Mouse (Mus musculus) neural tube, embryonic 11.5 days (tissue): Measurements from ENCODE around the gene Ipmk. TPM values are rescaled to one million over a fixed set of nuclear protein-coding genes. Genes with fewer than 3 reads are reported as not detected.

Experiments
- ATAC-seq: fragments of 200-750 bp; cut with Nextera tagmentation; 2 replicates; pipeline ENCODE4 v1.8.0; 2017; ENCODE audit warnings: moderate number of reproducible peaks, mild to moderate bottlenecking, moderate TSS enrichment, moderate library complexity; ENCODE audit not compliant: insufficient read depth, low FRiP score, low TSS enrichment
- DNase-seq: peaks from one replicate; pipeline ENCODE4 v3.0.0-alpha.2; 2015; ENCODE audit warnings: low spot score
- H3K27ac ChIP-seq: fragments of 300-500 bp; sonication (generic); 2 replicates; pipeline ENCODE4 v1.5.1; 2014; ENCODE audit warnings: low read depth, mild to moderate bottlenecking, low read length
- H3K27me3 ChIP-seq: fragments of 300-500 bp; sonication (generic); 2 replicates; pipeline ENCODE4 v1.6.1; 2014; ENCODE audit warnings: mild to moderate bottlenecking, low read length, mixed read lengths; ENCODE audit not compliant: control insufficient read depth, insufficient read depth
- H3K36me3 ChIP-seq: fragments of 300-500 bp; sonication (generic); 2 replicates; pipeline ENCODE4 v1.6.1; 2014; ENCODE audit warnings: mild to moderate bottlenecking, low read length, moderate library complexity, mixed read lengths; ENCODE audit not compliant: control insufficient read depth, insufficient read depth
- H3K4me1 ChIP-seq: fragments of 300-500 bp; sonication (generic); 2 replicates; pipeline ENCODE4 v1.6.1; 2014; ENCODE audit warnings: low read length, mixed read lengths; ENCODE audit not compliant: control insufficient read depth, insufficient read depth
- H3K4me2 ChIP-seq: fragments of 300-500 bp; sonication (generic); 2 replicates; pipeline ENCODE4 v1.6.1; 2014; ENCODE audit warnings: low read depth, mild to moderate bottlenecking, moderate library complexity
- H3K4me3 ChIP-seq: fragments of 300-500 bp; sonication (generic); 2 replicates; pipeline ENCODE4 v1.5.1; 2014; ENCODE audit warnings: low read depth, low read length
- H3K9ac ChIP-seq: fragments of 300-500 bp; sonication (generic); 2 replicates; pipeline ENCODE4 v1.6.1; 2014; ENCODE audit warnings: mild to moderate bottlenecking, low read length
- H3K9me3 ChIP-seq: fragments of 300-500 bp; sonication (generic); 2 replicates; pipeline ENCODE4 v1.6.1; 2016; ENCODE audit warnings: low read length; ENCODE audit not compliant: control insufficient read depth
- WGBS: fragments of 180-500 bp; shearing (Covaris S2); extraction: QIAGEN DNeasy Blood & Tissue Kit; methylation state at CpG from one replicate; pipeline ENCODE4 v1.1.7; 2014; 5-methylcytosine and 5-hydroxymethylcytosine counted together
- polyA plus RNA-seq: library from polyadenylated mRNA; unstranded; fragments of >200 nt; fragmentation: Nextera tagmentation; extraction: Ambion mirVana; gene quantifications from 2 replicates; pipeline ENCODE4 v1.2.1, GENCODE M21; 2014

Ipmk gene
- polyA plus RNA-seq, 1 experiment from 2014 or later, result 23.6 TPM

DNA sequence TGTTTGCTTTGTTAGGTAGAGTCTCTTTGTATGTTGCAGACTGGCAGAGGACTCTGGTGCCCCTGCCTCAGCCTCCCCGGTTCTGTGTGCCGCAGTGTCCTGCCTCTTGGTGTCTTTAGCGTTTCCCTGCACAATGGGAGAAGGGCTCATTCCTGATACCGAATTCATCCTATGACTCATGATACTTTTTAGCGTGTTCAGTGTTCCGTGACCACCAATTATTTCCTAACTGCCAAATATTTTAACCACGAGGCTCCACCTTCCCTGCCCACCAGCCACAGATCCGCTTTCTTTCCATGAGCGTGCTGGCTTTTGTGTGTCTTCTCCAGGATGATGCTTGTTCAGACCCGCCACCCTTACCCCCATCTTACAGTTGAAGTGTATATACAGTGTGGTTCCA, 16.3 kb downstream of the Ipmk start:
- H3K4me2 ChIP-seq, result no peak overlapping the region

GRCm38 (mm10) chr10:71368128-71368940, 20.8 kb downstream of the Ipmk start:
- no peak overlapping the region for H3K4me3 ChIP-seq
- H3K27ac ChIP-seq, result no peak overlapping the region
- H3K9ac ChIP-seq, result no peak overlapping the region
- no peak for ATAC-seq
- no peaks in the 10 kb centered on the region for H3K4me1 ChIP-seq
- WGBS, result 94% methylated on average over 16 of the region's 16 CpGs
- H3K4me2 ChIP-seq, result no peak overlapping the region
- H3K36me3 ChIP-seq, result no peaks in the 10 kb centered on the region
- H3K27me3 ChIP-seq, result no peaks in the 10 kb centered on the region
- DNase-seq, result no peak
- H3K9me3 ChIP-seq, result no peaks in the 10 kb centered on the region

More for the DNA sequence above, 16.3 kb downstream of the Ipmk start:
- H3K27ac ChIP-seq, result no peak overlapping the region
- no peaks in the 10 kb centered on the region for H3K27me3 ChIP-seq
- 0 out of 2 replicates have a peak, but pooled peaks cover 3% of the 10 kb centered on the region for H3K4me1 ChIP-seq
- DNase-seq (no peak), ATAC-seq (no peak)
- H3K9me3 ChIP-seq, result no peaks in the 10 kb centered on the region
- no peaks in the 10 kb centered on the region for H3K36me3 ChIP-seq
- H3K9ac ChIP-seq, result no peak overlapping the region
- WGBS, result 95% methylated on average over 10 of the region's 10 CpGs
- H3K4me3 ChIP-seq, result no peak overlapping the region

- 92% methylated on average over 3 of the region's 3 CpGs for WGBS
- Histone ChIP-seq H3K4me2 (no peak overlapping the region), H3K9me3 (no peaks in the 10 kb centered on the region), H3K4me1 (no peaks in the 10 kb centered on the region), H3K27me3 (no peaks in the 10 kb centered on the region), H3K27ac (no peak overlapping the region), H3K36me3 (no peaks in the 10 kb centered on the region), H3K9ac (no peak overlapping the region), H3K4me3 (no peak overlapping the region)
- no peak for ATAC-seq
- no peak for DNase-seq
These were observed 21.9 kb downstream of the Ipmk start for GRCm38 (mm10) chr10:71369466-71369865.

DNA sequence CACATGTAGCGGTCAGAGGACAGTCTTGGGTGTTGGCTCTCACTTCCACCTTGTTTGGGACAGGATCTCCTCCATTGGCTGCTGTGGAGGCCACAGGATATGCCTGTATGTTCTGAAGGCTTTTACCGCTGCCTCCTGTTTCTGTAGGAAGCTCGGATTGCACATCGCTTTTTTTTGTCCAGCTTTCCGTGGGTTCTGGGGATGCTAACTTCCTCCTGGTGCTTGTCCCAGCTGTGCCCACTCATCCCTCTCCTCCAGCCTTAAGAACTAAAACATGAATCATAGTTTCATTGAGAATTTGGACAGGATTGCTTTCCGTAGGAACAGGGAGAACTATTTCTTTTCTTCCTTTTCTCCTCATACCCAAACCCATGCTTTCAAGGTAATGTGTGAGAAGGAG, 24.3 kb downstream of the Ipmk start:
- no peak overlapping the region for H3K9ac ChIP-seq
- no peak overlapping the region for H3K4me3 ChIP-seq
- no peaks in the 10 kb centered on the region for H3K9me3 ChIP-seq
- no peaks in the 10 kb centered on the region for H3K4me1 ChIP-seq
- no peaks in the 10 kb centered on the region for H3K36me3 ChIP-seq
- no peak for ATAC-seq
- H3K4me2 ChIP-seq, result no peak overlapping the region
- H3K27me3 ChIP-seq, result no peaks in the 10 kb centered on the region
- no peak overlapping the region for H3K27ac ChIP-seq
- no peak for DNase-seq
- WGBS, result 89% methylated on average over 6 of the region's 6 CpGs

- no peaks in the 10 kb centered on the region for H3K4me1 ChIP-seq
- H3K36me3 ChIP-seq, result no peaks in the 10 kb centered on the region
- H3K9me3 ChIP-seq, result no peaks in the 10 kb centered on the region
- no peak overlapping the region for H3K9ac ChIP-seq
- WGBS, result 93% methylated on average over 11 of the region's 11 CpGs
- H3K27ac ChIP-seq, result no peak overlapping the region
- DNase-seq, result no peak
- ATAC-seq, result no peak
- H3K27me3 ChIP-seq, result no peaks in the 10 kb centered on the region
- no peak overlapping the region for H3K4me3 ChIP-seq
- H3K4me2 ChIP-seq, result no peak overlapping the region
These were observed 26.1 kb downstream of the Ipmk start for GRCm38 (mm10) chr10:71373706-71374105.

- Histone ChIP-seq H3K9me3 (no peaks in the 10 kb centered on the region), H3K4me3 (no peak overlapping the region), H3K9ac (no peak overlapping the region), H3K4me2 (no peak overlapping the region), H3K4me1 (no peaks in the 10 kb centered on the region), H3K27ac (no peak overlapping the region), H3K27me3 (no peaks in the 10 kb centered on the region), H3K36me3 (no peaks in the 10 kb centered on the region; the same call in 1 of the 2 replicates)
- WGBS, result 96% methylated on average over 6 of the region's 6 CpGs
- ATAC-seq (no peak), DNase-seq (no peak)
These were observed 28.5 kb downstream of the Ipmk start for GRCm38 (mm10) chr10:71376014-71376413.

DNA sequence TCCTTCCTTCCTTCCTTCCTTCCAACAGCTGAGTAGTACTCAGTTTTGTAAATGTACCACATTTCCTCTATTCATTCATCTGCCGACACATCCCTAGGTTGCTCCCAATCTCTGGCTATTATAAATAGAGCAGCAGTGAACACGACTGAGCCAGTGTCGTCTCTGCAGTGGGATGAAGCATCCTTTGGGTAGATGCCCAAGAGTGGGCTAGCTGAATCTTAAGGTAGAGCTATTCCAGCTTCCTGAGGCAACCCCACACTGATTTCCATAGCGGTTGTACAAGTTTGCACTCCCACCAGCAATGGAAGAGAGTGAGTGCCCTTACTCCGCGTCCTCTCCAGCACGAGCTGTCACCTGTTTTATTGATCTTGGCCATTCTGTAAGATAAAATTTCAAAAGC, 32.8 kb downstream of the Ipmk start:
- Histone ChIP-seq H3K36me3 (no peaks in the 10 kb centered on the region; the same call in 1 of the 2 replicates), H3K27me3 (no peaks in the 10 kb centered on the region), H3K4me1 (no peaks in the 10 kb centered on the region), H3K9ac (no peak overlapping the region), H3K9me3 (no peaks in the 10 kb centered on the region), H3K4me2 (no peak overlapping the region), H3K4me3 (no peak overlapping the region), H3K27ac (no peak overlapping the region)
- ATAC-seq (no peak), DNase-seq (no peak)
- 95% methylated on average over 7 of the region's 7 CpGs for WGBS

- ATAC-seq (no peak), DNase-seq (no peak)
- H3K4me1 ChIP-seq, result no peaks in the 10 kb centered on the region
- WGBS, result 89% methylated on average over 29 of the region's 29 CpGs
- H3K36me3 ChIP-seq, result no peaks in the 10 kb centered on the region; the same call in 1 of the 2 replicates
- H3K27ac ChIP-seq, result no peak overlapping the region
- H3K27me3 ChIP-seq, result no peaks in the 10 kb centered on the region
- no peak overlapping the region for H3K4me3 ChIP-seq
- no peaks in the 10 kb centered on the region for H3K9me3 ChIP-seq
- H3K4me2 ChIP-seq, result no peak overlapping the region
- no peak overlapping the region for H3K9ac ChIP-seq
These were observed 34.0 kb downstream of the Ipmk start for GRCm38 (mm10) chr10:71381471-71382033.

DNA sequence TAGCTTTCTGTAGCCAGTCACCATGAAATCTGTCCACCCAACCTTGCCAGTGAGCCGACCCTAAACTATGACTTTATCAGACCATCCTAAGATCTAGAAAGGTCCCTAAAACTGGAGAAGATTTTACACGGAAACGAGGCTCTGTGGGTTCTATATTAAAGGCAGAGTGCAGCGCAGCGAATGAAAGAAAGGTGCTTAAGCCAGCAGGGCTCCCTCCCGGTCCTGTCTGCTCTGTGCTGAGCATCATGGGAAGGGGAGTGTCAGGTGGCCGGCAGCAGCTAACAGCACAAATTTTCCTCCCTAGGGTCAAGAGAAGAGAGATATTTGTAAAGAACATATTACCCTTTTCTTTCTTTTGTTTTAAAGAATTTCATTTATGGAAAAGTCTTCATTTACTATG, 34.5 kb downstream of the Ipmk start:
- Histone ChIP-seq H3K36me3 (no peaks in the 10 kb centered on the region; the same call in 1 of the 2 replicates), H3K4me3 (no peak overlapping the region), H3K4me2 (no peak overlapping the region), H3K9ac (no peak overlapping the region), H3K9me3 (no peaks in the 10 kb centered on the region), H3K27me3 (no peaks in the 10 kb centered on the region), H3K4me1 (no peaks in the 10 kb centered on the region), H3K27ac (no peak overlapping the region)
- 64% methylated on average over 7 of the region's 7 CpGs for WGBS
- DNase-seq, result no peak
- no peak for ATAC-seq
